Mouse (Mus musculus) liver, embryonic 11.5 days (tissue): ENCODE data around the gene Mrpl36. TPM values are rescaled to one million over a fixed set of nuclear protein-coding genes. Genes with fewer than 3 reads are reported as not detected.

Experiments
- ATAC-seq: fragments of 200-750 bp; cut with Nextera tagmentation; replicated peaks from 2 replicates; pipeline ENCODE4 v1.8.0; 2017; ENCODE audit warnings: moderate number of reproducible peaks, mild to moderate bottlenecking, moderate TSS enrichment, moderate library complexity; ENCODE audit not compliant: low FRiP score
- DNase-seq: peaks from one replicate; pipeline ENCODE4 v3.0.0-alpha.2; 2017; ENCODE audit warnings: low spot score
- H3K27ac ChIP-seq: fragments of 300-500 bp; sonication (generic); 2 replicates; pipeline ENCODE4 v1.5.1; 2014; ENCODE audit warnings: mild to moderate bottlenecking, low read depth, low read length, control low read depth
- H3K27me3 ChIP-seq: fragments of 300-500 bp; sonication (generic); replicated peaks from 2 replicates; pipeline ENCODE4 v1.6.1; 2014; ENCODE audit warnings: low read length, mixed read lengths; ENCODE audit not compliant: control insufficient read depth, insufficient read depth
- H3K36me3 ChIP-seq: fragments of 300-500 bp; sonication (generic); 2 replicates; pipeline ENCODE4 v1.6.1; 2014; ENCODE audit warnings: mild to moderate bottlenecking, low read length, moderate library complexity, mixed read lengths; ENCODE audit not compliant: control insufficient read depth, insufficient read depth
- H3K4me1 ChIP-seq: fragments of 300-500 bp; sonication (generic); replicated peaks from 2 replicates; pipeline ENCODE4 v1.6.1; 2014; ENCODE audit warnings: low read length, mixed read lengths; ENCODE audit not compliant: control insufficient read depth, insufficient read depth
- H3K4me2 ChIP-seq: fragments of 300-500 bp; sonication (generic); 2 replicates; pipeline ENCODE4 v1.6.1; 2014; ENCODE audit warnings: mild to moderate bottlenecking, control low read depth, moderate library complexity
- H3K4me3 ChIP-seq: fragments of 300-500 bp; sonication (generic); 2 replicates; pipeline ENCODE4 v1.5.1; 2014; ENCODE audit warnings: low read depth, low read length, control low read depth
- H3K9ac ChIP-seq: fragments of 300-500 bp; sonication (generic); 2 replicates; pipeline ENCODE4 v1.6.1; 2014; ENCODE audit warnings: low read depth, low read length, control low read depth
- H3K9me3 ChIP-seq: fragments of 300-500 bp; sonication (generic); 2 replicates; pipeline ENCODE4 v1.6.1; 2016; ENCODE audit warnings: low read length, inconsistent platforms, mixed read lengths; ENCODE audit not compliant: control insufficient read depth
- WGBS: fragments of 180-500 bp; shearing (Covaris S2); extraction: QIAGEN DNeasy Blood & Tissue Kit; methylation state at CpG from one replicate; pipeline ENCODE4 v1.1.7; 2014; 5-methylcytosine and 5-hydroxymethylcytosine counted together
- polyA plus RNA-seq: library from polyadenylated mRNA; unstranded; fragments of >200 nt; fragmentation: Nextera tagmentation; extraction: Ambion mirVana; gene quantifications from 2 replicates; pipeline ENCODE4 v1.2.1, GENCODE M21; 2014

Mrpl36 gene
- polyA plus RNA-seq, 1 experiment from 2014 or later, result 211 TPM

DNA sequence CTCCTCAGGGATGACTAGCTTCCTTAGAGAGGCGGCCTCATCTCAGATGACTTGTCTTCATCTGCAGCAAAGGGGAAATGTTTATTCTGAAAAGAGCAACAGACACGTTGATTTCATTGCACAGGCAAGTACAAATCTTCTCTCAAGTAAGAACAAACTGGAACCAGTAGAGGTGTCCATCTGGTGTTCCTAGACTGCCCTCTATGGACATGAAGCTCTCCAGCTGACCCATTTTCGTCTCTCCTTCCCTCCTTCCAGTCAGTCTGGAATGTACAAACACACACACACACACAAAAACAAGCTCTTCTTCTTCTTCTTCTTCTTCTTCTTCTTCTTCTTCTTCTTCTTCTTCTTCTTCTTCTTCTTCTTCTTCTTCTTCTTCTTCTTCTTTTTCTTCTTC is 23.6 kb downstream of the Mrpl36 start:
- no peak overlapping the region for H3K4me2 ChIP-seq
- DNase-seq (no peak), ATAC-seq (no peak)
- H3K27ac ChIP-seq, result no peak overlapping the region
- H3K4me3 ChIP-seq, result no peak overlapping the region
- no peaks in the 10 kb centered on the region for H3K36me3 ChIP-seq
- WGBS, result 50% methylated on average over 3 of the region's 3 CpGs
- no peak overlapping the region for H3K9ac ChIP-seq
- no peaks in the 10 kb centered on the region for H3K9me3 ChIP-seq
- no peaks in the 10 kb centered on the region for H3K4me1 ChIP-seq
- 0 out of 2 replicates have a peak, but pooled peaks cover 2% of the 10 kb centered on the region for H3K27me3 ChIP-seq

DNA sequence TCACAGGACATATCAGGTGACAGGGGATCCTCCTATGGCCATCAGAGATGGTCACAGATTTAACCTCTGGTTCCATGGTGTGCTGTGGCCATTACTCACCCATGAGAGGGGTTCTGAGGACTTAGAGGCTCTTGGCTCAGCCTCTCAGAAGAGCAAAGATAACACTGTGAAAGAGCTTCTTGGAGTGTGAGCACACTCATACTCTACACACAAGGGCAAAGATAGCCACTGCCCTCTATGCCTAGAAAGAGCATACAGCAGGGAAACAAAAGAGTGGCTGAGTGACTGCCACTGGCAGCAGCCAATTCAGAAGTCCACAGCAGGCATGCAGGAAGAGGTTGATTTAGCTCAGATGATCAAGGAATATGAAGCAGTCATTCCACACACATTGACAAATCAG is 24.2 kb downstream of the Mrpl36 start:
- Histone ChIP-seq H3K4me2 (no peak overlapping the region), H3K27ac (no peak overlapping the region), H3K9me3 (no peaks in the 10 kb centered on the region), H3K4me1 (no peaks in the 10 kb centered on the region), H3K36me3 (no peaks in the 10 kb centered on the region), H3K27me3 (0 out of 2 replicates have a peak, but pooled peaks cover 2% of the 10 kb centered on the region), H3K9ac (no peak overlapping the region), H3K4me3 (no peak overlapping the region)
- DNase-seq (no peak), ATAC-seq (no peak)

DNA sequence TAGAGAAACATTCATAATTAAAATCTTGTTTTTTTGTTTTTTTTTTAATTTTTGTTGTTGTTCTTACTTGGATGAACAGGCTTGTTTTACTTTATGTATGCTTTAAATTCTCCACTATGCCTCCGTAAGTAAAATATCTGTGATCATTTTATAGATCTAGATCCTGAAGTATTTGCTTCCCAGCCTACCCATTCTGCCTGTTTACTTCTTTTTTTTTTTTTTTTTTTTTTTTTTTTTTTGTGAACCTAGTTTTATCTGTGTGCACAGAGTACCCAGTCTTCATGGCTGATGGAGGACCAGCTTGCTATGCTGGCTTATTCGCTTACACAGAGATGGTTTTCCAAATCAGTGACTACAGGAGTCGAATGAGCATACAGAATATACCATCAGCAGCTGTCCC is 28.8 kb downstream of the Mrpl36 start:
- H3K9ac ChIP-seq, result no peak overlapping the region
- H3K27ac ChIP-seq, result no peak overlapping the region
- no peak for DNase-seq
- 0 out of 2 replicates have a peak, but pooled peaks cover 2% of the 10 kb centered on the region for H3K27me3 ChIP-seq
- no peak overlapping the region for H3K4me2 ChIP-seq
- H3K36me3 ChIP-seq, result no peaks in the 10 kb centered on the region
- 80% methylated on average over 3 of the region's 3 CpGs for WGBS
- no peaks in the 10 kb centered on the region for H3K9me3 ChIP-seq
- no peak for ATAC-seq
- no peaks in the 10 kb centered on the region for H3K4me1 ChIP-seq
- no peak overlapping the region for H3K4me3 ChIP-seq

DNA sequence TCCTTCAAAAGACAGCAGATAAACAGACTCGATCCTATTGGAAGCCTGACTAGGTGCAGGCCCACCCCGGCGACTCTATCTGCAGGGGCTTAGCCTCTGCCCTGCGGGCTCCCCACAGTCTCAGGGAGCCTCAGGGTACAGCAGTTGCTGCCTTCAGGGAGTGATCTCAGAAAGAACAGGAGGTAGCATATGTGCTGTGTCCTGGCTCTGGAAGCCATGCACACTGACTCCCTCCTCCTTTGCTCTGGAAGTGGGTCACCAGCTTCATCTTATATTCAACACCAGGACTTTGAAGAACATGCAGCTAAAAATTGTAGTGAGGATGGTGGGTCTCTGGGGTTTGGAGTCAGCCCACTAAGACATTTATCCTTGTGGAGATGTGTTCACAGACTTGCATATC is 45.1 kb downstream of the Mrpl36 start:
- Histone ChIP-seq H3K4me3 (no peak overlapping the region), H3K9me3 (no peaks in the 10 kb centered on the region), H3K27me3 (no peaks in the 10 kb centered on the region), H3K27ac (no peak overlapping the region), H3K36me3 (no peaks in the 10 kb centered on the region), H3K9ac (no peak overlapping the region), H3K4me2 (no peak overlapping the region), H3K4me1 (no peaks in the 10 kb centered on the region)
- no peak for ATAC-seq
- 59% methylated on average over 4 of the region's 4 CpGs for WGBS
- no peak for DNase-seq

DNA sequence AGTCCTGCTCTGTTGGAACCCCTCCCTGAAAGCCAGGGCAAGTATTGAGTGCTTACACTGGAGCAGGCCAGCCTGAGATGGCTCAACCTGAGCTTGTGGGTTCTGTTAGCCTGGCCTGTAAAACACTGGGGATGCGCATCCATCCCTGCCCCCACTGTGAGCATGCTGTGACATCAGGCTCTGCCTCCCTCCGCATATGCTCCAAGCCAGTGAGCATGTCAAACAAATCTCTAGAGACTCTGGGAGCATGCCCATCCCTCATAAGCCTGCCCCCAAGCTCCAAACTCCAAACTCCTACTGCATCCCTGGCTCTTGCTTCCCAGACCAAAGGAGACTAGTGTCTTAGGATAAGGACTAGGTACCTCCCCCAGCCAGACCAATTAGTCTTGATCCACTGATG is 46.3 kb downstream of the Mrpl36 start:
- Histone ChIP-seq H3K36me3 (no peaks in the 10 kb centered on the region), H3K27ac (no peak overlapping the region)
- 78% methylated on average over 2 of the region's 2 CpGs for WGBS

DNA sequence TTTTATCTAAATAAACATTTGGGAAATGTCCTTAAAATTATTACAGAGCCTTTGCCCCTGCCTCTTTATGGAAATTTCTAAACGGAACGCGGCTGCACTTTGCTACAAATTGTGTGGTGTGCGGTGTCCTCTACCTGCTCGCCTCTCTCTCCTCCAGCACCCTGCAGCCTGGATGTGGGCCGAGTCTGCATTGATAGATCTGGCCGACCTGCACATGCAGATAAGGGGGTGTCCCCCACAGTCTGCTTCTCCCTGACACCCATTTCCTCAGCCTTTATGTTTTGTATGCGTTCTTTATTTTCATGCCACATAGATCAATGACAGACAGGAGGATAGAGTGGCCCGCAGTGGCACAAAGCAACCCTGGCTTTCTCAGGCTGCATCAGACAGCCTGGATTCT is 49.3 kb downstream of the Mrpl36 start:
- Histone ChIP-seq H3K4me1 (no peaks in the 10 kb centered on the region), H3K9ac (no peak overlapping the region), H3K36me3 (no peaks in the 10 kb centered on the region), H3K27me3 (no peaks in the 10 kb centered on the region), H3K27ac (no peak overlapping the region), H3K4me3 (no peak overlapping the region), H3K4me2 (no peak overlapping the region), H3K9me3 (no peaks in the 10 kb centered on the region)
- DNase-seq (no peak), ATAC-seq (no peak)
- 70% methylated on average over 9 of the region's 9 CpGs for WGBS

More for the DNA sequence above, 46.3 kb downstream of the Mrpl36 start:
- Histone ChIP-seq H3K4me3 (no peak overlapping the region), H3K27me3 (no peaks in the 10 kb centered on the region), H3K9me3 (no peaks in the 10 kb centered on the region), H3K4me2 (no peak overlapping the region), H3K9ac (no peak overlapping the region), H3K4me1 (no peaks in the 10 kb centered on the region)
- DNase-seq, result no peak
- ATAC-seq, result no peak

Other genes with a start within 250 kb of the Mrpl36 start
- 0.17 TPM in 1 of 2 replicates, not detected in the other for gene Irx4, start 68.0 kb upstream of the Mrpl36 start, polyA plus RNA-seq
- gene Ndufs6, start within 50 bp of the Mrpl36 start, polyA plus RNA-seq, result 358 and 377 TPM in 2 replicates
- gene Lpcat1, start 138.7 kb downstream of the Mrpl36 start, polyA plus RNA-seq, result 81.9 and 84.0 TPM in 2 replicates
- 0.70 and 1.2 TPM in 2 replicates for gene Slc6a3, start 208.2 kb downstream of the Mrpl36 start, polyA plus RNA-seq